Mouse (Mus musculus) midbrain, embryonic 10.5 days (tissue): ENCODE data around the gene Neu3. TPM values are rescaled to one million over a fixed set of nuclear protein-coding genes. Genes with fewer than 3 reads are reported as not detected.
A peak's percentile ranks its signal among the peaks of the same experiment; 100 is the strongest.

Experiments used
- DNase-seq: peaks from one replicate; pipeline ENCODE4 v3.0.0-alpha.2; 2017; ENCODE audit warnings: low spot score
- H3K27ac ChIP-seq: fragments of 300-500 bp; sonication (generic); replicated peaks from 2 replicates; pipeline ENCODE4 v1.5.1; 2016; ENCODE audit warnings: mild to moderate bottlenecking
- H3K27me3 ChIP-seq: fragments of 300-500 bp; sonication (generic); 2 replicates; pipeline ENCODE4 v1.6.1; 2016; ENCODE audit warnings: low read depth, mild to moderate bottlenecking; ENCODE audit not compliant: poor library complexity, severe bottlenecking
- H3K36me3 ChIP-seq: fragments of 300-500 bp; sonication (generic); 2 replicates; pipeline ENCODE4 v1.6.1; 2016; ENCODE audit warnings: mild to moderate bottlenecking, moderate library complexity
- H3K4me1 ChIP-seq: fragments of 300-500 bp; sonication (generic); 2 replicates; pipeline ENCODE4 v1.6.1; 2016
- H3K4me3 ChIP-seq: fragments of 300-500 bp; sonication (generic); 2 replicates; pipeline ENCODE4 v1.5.1; 2016; ENCODE audit warnings: mild to moderate bottlenecking, moderate library complexity
- H3K9me3 ChIP-seq: fragments of 300-500 bp; sonication (generic); replicated peaks from 2 replicates; pipeline ENCODE4 v1.6.1; 2016; ENCODE audit warnings: mild to moderate bottlenecking
- WGBS: fragments of 180-500 bp; shearing (Covaris S2); methylation state at CpG from one replicate; pipeline ENCODE4 v1.1.7; 2016; 5-methylcytosine and 5-hydroxymethylcytosine counted together
- polyA plus RNA-seq: library from polyadenylated mRNA; unstranded; fragments of >200 nt; fragmentation: Nextera tagmentation; extraction: Ambion mirVana; gene quantifications from 2 replicates; pipeline ENCODE4 v1.2.1, GENCODE M21; 2016

Gene Neu3
- 2.5 TPM in 2 replicates for polyA plus RNA-seq

DNA sequence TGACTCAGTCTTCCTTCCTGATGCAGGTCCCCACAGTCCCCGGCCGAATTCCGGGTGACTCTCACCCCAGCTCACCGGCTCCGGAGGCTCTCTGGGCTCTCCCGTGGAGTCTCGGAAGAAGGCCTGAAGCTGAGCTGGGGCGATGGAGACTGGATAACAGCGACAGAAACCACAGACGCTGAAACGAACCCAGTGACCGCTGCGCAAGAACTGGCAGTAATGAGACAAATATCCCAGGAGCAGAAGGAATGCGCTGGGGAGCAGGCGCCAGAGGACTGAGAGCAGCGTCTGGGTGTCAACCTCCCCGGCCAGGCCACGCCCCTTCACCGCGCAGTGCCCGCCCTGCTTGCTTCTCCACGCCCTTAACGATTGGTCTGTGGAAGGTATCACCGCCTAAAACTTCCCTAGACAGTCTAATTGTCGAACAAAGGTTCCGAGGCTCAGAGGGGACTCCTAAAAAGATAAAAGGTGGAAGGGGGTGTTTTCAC, at the start of gene Neu3:
Gene Neu3 (minus strand): TSS at position 335 of the 488 bp plus-strand sequence.
- no peaks in the 10 kb centered on the region for H3K27me3 ChIP-seq
- peaks cover 15% of the 10 kb centered on the region for H3K4me1 ChIP-seq
- DNase-seq: peak; percentile 91
- peak within 1 kb of the TSS; percentile 64 for H3K4me3 ChIP-seq
- H3K36me3 ChIP-seq: no peaks in the 10 kb centered on the region
- peak within 1 kb of the TSS; percentile 83 for H3K27ac ChIP-seq
- no peaks in the 10 kb centered on the region for H3K9me3 ChIP-seq
- WGBS: under 1% methylated on average over 26 of the region's 26 CpGs

DNA sequence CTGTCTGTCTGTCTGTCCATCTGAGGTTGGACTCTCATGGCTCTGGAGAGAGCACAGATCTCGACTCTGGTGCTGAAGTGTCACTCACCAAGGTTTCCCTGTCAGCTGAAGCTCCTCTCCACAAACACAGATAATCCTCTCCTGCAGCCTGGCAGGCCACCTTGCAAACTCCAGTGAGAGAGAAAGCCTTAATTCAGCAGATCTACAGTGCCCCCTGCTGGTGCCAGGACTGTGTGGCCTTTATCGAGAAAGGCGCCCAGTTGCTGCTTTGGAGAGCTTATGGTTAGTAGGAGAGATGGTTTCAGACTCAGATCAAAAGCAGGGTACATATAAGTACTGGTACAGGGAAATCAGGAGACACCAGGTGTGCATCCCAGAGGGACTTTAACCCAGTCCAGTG, 48.1 kb upstream of the Neu3 start:
- H3K4me3 ChIP-seq: no peak overlapping the region
- H3K36me3 ChIP-seq: no peaks in the 10 kb centered on the region
- H3K27ac ChIP-seq: no peak overlapping the region
- WGBS: 4% methylated on average over 3 of the region's 3 CpGs
- DNase-seq: peak; percentile 85
- no peaks in the 10 kb centered on the region for H3K27me3 ChIP-seq
- peaks cover 4% of the 10 kb centered on the region; the same call in 1 of the 2 replicates for H3K4me1 ChIP-seq
- H3K9me3 ChIP-seq: no peaks in the 10 kb centered on the region

DNA sequence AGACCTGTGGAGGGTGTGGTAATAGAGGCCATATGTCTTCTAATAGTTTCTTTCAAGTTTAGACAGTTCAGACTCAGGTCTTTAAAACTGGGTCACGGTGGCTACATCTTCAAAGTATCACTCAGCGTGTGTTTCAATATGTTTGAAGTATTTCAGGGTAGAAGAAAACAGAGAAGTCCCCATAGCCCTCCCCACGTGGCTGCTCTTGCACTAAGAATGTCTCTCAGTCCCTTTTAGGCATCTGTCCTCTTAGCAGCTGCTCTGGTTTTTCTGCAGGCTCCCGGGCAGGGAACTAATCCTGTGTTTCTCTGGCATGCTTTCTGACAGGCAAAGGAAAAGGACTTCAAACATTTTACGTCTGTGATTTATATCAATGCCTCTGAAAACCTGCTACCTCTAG, 47.7 kb upstream of the Neu3 start:
- 51% methylated on average over 5 of the region's 5 CpGs for WGBS
- Histone ChIP-seq H3K4me3 (no peak overlapping the region), H3K4me1 (peaks cover 4% of the 10 kb centered on the region; the same call in 1 of the 2 replicates), H3K36me3 (no peaks in the 10 kb centered on the region), H3K27me3 (no peaks in the 10 kb centered on the region), H3K27ac (no peak overlapping the region), H3K9me3 (no peaks in the 10 kb centered on the region)
- no peak for DNase-seq

DNA sequence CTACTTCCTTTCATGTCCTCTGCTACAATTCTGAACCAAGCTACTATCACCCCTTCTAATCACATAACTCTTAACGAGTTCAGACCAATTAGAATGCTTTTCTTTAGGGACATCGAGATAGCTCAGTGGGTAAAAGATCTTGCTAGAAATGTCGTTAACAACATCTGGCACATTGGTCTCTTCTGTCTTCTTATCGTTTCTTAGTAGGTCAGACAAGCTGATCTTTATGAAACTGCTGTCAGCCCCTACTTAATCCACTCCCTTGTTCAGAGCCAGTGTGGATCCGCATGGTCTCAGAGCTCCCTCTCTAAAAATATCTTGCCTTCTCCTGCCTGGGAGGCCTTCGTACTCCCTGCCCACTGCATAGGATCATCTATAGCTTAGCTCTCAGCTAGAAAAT, 45.7 kb upstream of the Neu3 start:
- peaks cover 4% of the 10 kb centered on the region; the same call in 1 of the 2 replicates for H3K4me1 ChIP-seq
- no peaks in the 10 kb centered on the region for H3K36me3 ChIP-seq
- H3K9me3 ChIP-seq: no peaks in the 10 kb centered on the region
- DNase-seq: no peak
- WGBS: 84% methylated on average over 6 of the region's 6 CpGs
- H3K4me3 ChIP-seq: no peak overlapping the region
- no peak overlapping the region for H3K27ac ChIP-seq
- H3K27me3 ChIP-seq: no peaks in the 10 kb centered on the region

DNA sequence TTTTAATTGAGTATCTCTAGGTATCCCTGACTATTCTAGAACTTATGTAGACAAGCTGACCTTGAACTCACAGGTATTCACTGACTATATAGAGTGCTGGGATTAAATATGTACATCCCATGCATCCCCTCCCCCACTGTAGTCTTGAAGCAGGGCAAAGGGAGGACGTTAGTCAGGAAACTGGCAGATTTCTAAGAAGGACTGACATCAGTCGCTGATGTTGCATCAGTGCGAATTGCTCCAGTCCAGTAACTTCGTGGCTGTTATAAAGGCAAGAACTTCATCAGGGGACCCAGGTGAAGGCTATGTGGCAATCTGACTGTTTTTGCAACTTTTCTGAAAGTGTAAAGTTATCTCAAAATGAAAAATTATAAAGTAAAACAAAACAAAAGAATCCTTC, 41.1 kb upstream of the Neu3 start:
- Histone ChIP-seq H3K4me1 (peaks cover 18% of the 10 kb centered on the region), H3K4me3 (no peak overlapping the region), H3K9me3 (no peaks in the 10 kb centered on the region), H3K27me3 (no peaks in the 10 kb centered on the region), H3K27ac (no peak overlapping the region), H3K36me3 (no peaks in the 10 kb centered on the region)
- DNase-seq: no peak
- 82% methylated on average over 4 of the region's 4 CpGs for WGBS

DNA sequence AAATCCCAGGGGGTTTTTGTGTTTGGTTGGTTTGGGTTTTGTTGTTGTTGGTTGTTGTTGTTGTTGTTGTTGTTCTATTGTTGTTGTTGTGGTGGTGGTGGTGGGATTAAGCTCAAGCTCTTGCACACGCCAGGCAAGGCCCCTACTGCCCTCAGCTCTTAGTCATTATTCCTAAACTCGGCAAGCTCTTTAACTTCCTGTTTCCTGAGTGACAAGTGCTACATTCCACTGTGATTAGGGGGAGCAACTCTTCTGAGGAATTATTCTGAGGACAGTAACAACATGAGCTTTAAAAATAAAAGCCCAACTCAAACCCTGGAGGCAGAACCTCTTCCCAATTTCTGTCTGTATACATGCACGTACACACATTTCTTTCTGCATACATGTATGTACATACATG, 37.0 kb upstream of the Neu3 start:
- Histone ChIP-seq H3K4me1 (peaks cover 34% of the 10 kb centered on the region), H3K9me3 (no peaks in the 10 kb centered on the region), H3K27me3 (no peaks in the 10 kb centered on the region), H3K27ac (peak overlapping the region; percentile 74), H3K36me3 (no peaks in the 10 kb centered on the region), H3K4me3 (no peak overlapping the region)
- no peak for DNase-seq
- 56% methylated on average over 3 of the region's 3 CpGs for WGBS

DNA sequence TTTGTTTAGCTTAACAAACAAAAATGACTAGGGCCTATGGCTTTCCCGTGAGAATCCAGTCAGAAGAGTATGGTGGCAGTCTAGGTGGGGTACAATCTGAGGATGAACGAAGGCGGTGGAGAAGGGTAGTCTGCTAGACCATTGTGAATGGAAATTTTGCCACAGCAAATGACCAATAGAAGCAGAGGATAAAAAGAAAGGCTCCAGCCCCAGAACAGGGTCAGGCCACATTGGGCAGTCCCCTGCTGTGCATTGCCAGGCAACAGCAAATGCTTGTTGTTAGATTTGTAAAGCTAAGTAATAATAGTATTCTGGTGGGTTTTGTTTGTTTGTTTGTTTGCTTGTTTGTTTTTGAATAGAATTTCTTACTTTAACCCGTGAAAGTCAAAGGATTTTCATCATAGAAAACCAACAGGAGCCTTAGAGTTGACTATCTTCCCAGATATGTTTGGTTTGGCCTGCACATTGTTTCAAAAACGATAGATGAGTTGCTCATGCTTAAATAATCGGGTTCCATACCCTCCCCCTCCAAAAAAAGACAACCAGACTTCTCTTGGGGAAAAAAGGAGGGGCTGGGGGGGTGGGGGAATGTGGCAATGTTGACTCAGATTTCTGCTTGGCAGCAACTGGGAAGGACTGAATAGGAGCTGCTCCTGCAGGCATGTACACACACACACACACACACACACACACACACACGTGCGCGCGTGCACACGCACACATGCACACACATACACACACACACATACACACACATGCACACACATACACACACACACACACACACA, 36.2 kb upstream of the Neu3 start:
- Histone ChIP-seq H3K27ac (peak overlapping the region; percentile 74), H3K4me3 (no peak overlapping the region), H3K36me3 (no peaks in the 10 kb centered on the region), H3K27me3 (no peaks in the 10 kb centered on the region), H3K9me3 (no peaks in the 10 kb centered on the region), H3K4me1 (peaks cover 34% of the 10 kb centered on the region)
- WGBS: 26% methylated on average over 6 of the region's 11 CpGs
- peak; percentile 61 for DNase-seq

DNA sequence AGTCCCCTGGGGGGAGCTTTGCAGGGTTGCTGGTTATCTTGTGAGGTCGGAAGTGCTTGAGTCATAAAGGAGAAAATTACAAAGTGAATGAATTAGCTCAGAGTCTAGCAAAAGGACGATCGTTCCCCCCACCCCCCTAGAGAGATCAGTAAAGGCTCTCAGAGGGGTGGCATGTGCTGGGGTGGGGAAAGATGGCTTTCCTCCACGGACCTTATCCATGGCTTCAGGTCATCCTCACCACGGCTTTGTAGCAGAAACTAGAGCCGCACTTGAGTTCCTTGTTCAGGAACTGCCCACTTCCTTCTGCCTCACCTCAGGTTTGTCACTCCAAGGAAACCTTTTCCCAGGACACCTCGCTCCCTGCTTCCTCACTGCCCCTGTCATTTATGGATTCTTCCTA, 35.1 kb upstream of the Neu3 start, which contains the start of gene Spcs2:
Gene Spcs2 (minus strand): TSS at position 101 of the 400 bp plus-strand sequence.
- H3K36me3 ChIP-seq: no peaks in the 10 kb centered on the region
- DNase-seq: no peak
- H3K27ac ChIP-seq: peak within 1 kb of the TSS; percentile 74
- WGBS: 69% methylated on average over 7 of the region's 7 CpGs
- H3K4me3 ChIP-seq: no peak within 1 kb of the TSS
- no peaks in the 10 kb centered on the region for H3K27me3 ChIP-seq
- H3K9me3 ChIP-seq: no peaks in the 10 kb centered on the region
- H3K4me1 ChIP-seq: peaks cover 39% of the 10 kb centered on the region

DNA sequence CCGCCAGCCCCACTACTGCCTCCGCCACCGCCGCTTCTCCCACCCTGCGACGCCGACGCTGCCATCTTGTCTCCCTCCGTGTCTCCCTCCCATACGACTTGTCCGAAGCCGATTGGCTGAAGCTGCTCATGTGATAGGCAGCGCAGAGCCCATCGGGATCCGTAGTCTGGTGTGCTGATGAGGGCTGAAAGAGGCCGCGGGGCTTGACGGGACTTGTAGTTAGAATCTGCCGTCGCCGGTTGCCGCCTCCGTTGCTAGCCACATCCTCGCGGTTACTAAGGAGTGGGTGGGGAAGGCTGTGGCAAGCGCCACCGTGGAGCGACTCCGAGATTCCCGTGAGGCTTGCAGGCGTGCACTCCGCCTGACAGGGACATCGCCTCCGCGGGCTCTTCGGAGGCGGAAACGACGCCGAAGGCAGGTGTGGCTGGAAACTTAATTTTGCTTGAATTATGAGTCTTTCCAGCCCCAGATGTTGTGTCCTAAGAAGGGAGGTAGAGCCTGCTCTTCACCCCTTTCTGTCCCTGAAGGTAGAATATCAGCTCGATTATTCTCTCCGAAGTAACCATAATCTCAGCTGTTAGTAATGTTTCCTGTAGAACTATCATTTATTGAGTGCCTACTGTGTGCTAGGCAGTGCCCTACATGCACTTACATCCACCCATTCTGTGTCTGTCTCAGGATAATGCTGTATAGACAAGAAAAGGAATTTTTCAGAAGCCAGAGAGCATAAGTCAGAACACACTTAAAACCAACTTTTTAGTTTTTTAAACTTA, 30.8 kb upstream of the Neu3 start, which contains the start of gene Xrra1:
Gene Xrra1 (plus strand): TSS at position 304 of the 773 bp plus-strand sequence.
- H3K27me3 ChIP-seq: no peaks in the 10 kb centered on the region
- peak within 1 kb of the TSS; percentile 94 for H3K27ac ChIP-seq
- H3K4me3 ChIP-seq: peak within 1 kb of the TSS; percentile 79
- H3K36me3 ChIP-seq: peaks cover 28% of the 10 kb centered on the region
- H3K9me3 ChIP-seq: no peaks in the 10 kb centered on the region
- peaks cover 37% of the 10 kb centered on the region for H3K4me1 ChIP-seq
- WGBS: under 1% methylated on average over 42 of the region's 42 CpGs
- peak; percentile 99 for DNase-seq

DNA sequence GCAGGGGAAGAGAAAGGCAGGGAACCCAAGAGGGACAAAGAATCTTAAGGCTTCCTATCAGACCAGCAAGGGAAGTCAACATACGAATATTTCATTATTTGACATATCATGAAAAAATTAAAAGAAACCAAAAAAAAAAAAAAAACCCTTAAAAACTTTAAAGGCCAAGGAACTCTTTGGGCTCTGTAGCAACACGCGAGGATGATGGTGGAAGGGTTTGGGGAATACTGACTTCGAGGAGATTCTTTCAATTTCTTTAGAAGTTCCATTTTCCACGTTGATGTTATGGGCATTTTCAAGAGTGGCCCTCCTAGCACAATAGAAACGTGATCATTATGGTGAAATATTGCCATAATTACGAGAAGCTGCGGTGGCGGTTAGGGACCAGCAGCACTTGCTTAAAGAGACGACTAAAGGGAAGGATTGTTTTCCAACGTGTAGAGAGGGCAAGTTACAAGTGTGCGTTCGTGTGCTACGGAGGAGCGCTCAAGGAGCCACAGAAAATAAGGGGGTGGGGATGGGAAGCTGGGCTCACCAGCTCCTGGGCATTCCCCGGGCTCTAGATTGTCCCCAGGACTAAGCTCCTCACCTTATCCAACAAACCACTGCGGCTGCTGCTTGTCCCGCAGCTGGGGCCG, 30.1 kb upstream of the Neu3 start:
- no peaks in the 10 kb centered on the region for H3K27me3 ChIP-seq
- WGBS: 2% methylated on average over 19 of the region's 19 CpGs
- no peak for DNase-seq
- H3K36me3 ChIP-seq: peaks cover 35% of the 10 kb centered on the region
- H3K4me3 ChIP-seq: peak overlapping the region; percentile 79
- peak overlapping the region; percentile 94 for H3K27ac ChIP-seq
- peaks cover 30% of the 10 kb centered on the region for H3K4me1 ChIP-seq
- no peaks in the 10 kb centered on the region for H3K9me3 ChIP-seq

DNA sequence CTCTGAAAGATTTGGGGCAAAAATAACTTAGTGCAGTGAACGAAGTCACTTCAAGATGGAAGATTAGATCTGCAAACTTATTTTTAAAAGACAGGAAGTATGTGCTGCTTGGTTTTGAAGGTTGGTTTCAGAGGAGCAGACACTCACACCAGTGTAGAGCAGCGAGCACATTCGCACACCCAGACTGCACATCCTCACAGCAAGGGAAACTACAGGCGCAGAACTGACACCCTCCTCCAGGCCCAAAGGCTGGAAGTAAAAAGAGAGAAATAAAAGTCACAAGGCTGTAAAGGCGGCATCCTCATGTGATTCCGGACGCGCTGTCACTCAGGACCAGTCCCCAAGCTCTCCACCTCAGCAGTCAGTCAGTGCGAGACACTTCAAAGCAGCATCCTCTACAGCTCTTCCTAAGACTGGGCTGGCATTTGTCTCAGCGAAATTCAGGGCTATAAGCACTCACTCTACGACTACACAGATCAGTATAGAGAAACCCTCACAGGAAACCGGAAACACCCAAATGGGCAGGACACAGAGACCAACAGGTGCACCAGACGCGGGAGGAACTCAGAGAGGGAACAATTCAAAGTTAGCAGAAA, 28.1 kb upstream of the Neu3 start:
- H3K27me3 ChIP-seq: no peaks in the 10 kb centered on the region
- H3K36me3 ChIP-seq: peaks cover 50% of the 10 kb centered on the region
- no peak overlapping the region for H3K4me3 ChIP-seq
- no peak for DNase-seq
- H3K4me1 ChIP-seq: peaks cover 29% of the 10 kb centered on the region
- 93% methylated on average over 14 of the region's 14 CpGs for WGBS
- H3K9me3 ChIP-seq: no peaks in the 10 kb centered on the region
- no peak overlapping the region for H3K27ac ChIP-seq

DNA sequence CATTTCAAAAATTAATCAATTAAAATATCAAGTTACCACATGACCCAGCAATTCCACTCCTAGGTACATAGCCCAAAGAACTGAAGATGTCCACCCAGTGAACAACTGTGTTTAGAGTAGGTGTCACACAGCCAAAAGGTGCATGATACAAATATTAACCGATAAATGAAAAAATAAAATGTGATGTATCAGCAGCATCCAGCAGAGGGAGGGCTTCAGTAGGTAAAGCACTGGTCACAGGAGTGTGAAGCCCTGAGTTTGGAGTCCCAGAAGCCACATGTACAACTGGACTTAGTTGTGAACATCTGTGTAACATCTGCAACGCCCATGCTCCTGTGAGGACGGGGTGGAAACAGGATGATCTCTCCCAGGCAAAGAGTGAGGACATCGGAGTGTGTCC, 26.1 kb upstream of the Neu3 start:
- Histone ChIP-seq H3K27me3 (no peaks in the 10 kb centered on the region), H3K36me3 (peaks cover 56% of the 10 kb centered on the region), H3K4me1 (peaks cover 35% of the 10 kb centered on the region), H3K9me3 (no peaks in the 10 kb centered on the region), H3K27ac (no peak overlapping the region), H3K4me3 (no peak overlapping the region)
- WGBS: 87% methylated on average over 4 of the region's 4 CpGs
- no peak for DNase-seq
